Mouse (Mus musculus) right cerebral cortex, postnatal 4 days (tissue): ENCODE data around the gene Nckap1.
"Not testable (repeated sequence)": the region's sequence is repeated elsewhere in the genome, so short reads cannot be mapped to it uniquely, and the experiment has no call there.

Experiments
- DNase-seq: peaks from one replicate; pipeline ENCODE4 v3.0.0-alpha.2; 2022

Gene Nckap1

DNA sequence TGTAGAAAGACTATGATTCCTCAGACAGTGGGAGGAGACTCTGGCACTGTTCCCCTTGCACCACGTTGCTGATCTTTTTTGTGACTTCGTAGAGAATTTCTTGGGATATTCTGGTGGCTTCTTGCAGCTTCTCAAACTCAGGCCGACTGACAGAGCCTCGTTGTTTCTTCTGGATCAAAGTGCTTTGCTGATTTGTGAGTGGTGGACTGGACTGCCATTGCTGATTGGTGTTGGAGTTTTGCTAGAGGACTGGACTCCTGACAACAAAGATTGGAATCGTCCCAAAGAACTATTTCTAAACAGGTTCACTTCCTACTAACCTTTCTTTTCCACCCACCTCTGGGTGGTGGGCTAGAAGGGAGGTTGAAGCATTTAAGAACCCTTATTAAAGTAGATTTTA, 21.5 kb downstream of the Nckap1 start:
- DNase-seq: no peak

DNA sequence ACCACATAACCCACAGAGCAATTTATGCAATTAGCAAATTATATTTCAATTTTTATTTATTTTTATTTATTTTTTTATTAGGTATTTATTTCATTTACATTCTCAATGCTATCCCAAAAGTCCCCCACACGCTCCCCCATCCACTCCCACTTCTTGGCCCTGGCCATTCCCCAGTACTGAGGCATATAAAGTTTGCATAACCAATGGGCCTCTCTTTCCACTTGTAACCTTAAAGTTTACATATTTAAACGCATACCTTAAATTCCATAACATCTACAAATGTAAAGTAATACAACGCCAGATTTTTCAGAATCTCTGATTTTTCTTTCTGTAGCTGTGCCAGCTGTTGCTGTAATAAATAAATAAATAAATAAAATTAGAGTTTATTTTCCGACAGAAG, 26.7 kb downstream of the Nckap1 start:
- no peak for DNase-seq

DNA sequence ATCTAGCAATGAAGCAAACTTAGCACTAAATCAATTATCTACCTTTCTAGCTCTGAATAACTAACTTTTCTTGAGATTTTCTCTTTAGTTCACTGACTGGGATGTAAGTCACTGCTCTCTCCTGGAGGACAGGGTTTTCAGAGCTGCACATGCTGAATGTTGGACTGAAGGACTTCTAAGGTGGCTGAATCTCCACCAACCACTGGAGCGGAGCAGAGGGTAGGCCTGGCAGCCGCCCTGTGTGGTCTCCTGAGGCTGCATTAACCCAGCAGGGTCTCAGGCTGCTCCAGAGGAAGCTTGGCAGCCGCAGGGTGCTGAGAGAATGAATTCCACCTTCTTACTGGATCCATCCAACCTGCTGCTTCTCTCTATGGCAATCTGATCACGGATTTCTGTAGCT, 31.5 kb downstream of the Nckap1 start:
- no peak for DNase-seq

DNA sequence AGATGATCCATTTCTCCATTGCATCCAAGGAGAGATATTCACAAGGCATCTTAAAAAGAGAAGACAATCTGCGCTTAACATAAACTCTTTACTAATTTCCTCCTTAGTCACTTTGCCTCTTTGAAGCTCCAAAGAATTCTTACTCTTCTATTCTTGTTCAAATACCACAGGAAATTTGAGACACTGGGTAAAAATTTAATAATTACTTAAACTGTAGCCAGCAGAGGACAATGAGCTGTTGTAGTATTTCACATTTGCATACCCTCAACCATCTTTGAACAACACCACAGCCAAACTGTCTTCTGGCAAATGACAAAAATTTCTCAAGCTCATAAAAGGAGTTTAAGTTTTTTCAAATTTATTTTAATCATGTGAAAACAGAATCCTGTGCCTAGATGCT, 33.3 kb downstream of the Nckap1 start:
- no peak for DNase-seq

DNA sequence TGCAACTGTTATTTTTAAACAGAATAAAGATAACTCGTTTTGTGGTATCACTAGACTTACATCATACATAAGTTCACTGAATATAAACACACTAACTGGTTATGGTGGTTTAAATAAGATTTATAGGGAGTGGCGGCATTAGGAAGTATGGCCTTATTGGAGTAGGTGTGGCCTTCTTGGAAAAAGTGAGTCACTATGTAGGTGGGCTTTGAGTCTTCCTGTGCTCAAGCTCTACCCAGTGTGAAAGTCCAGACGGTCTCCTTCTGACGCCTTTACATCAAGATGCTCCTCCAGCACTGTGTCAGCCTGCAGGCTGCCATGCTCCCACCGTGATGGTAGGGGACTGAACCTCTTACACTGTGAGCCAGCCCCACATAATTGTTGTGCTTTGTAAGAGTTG, 38.4 kb downstream of the Nckap1 start:
- no peak for DNase-seq

DNA sequence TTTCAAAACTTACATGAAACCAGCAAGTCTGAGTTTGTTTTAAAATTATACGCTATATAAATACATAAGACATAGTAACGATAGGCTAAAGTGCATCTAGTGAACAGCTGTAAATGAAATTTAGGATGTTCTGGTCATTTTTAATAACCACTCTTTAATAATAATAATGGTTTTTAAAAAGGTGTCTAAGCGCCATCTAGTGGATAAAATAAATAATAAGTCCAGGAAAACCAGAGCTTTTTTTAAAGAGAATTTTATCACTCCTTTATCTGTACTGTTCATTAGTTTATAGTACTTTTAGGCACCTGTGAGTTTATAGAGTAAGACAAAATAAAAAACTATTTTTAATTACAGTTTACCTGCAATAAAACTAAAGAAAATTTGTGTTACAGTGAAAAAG, 44.0 kb downstream of the Nckap1 start:
- no peak for DNase-seq

DNA sequence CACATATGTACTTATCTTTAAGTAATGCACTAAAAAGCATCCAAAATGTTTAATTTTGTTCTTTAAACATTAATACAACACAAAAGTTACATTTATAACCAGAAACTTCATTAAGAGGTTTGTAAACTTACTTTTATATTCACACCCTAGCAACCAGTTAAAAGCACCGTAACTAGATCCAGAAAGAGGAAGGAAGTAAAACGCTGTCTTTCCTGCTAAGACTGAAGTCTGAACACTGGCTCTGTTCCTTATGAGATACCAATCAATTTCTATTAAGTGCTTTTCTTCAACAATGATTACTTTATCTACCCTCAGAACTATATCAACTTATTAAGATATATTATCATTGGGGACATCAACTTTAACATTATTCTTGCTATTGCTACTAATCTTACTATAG, 44.6 kb downstream of the Nckap1 start:
- no peak for DNase-seq

DNA sequence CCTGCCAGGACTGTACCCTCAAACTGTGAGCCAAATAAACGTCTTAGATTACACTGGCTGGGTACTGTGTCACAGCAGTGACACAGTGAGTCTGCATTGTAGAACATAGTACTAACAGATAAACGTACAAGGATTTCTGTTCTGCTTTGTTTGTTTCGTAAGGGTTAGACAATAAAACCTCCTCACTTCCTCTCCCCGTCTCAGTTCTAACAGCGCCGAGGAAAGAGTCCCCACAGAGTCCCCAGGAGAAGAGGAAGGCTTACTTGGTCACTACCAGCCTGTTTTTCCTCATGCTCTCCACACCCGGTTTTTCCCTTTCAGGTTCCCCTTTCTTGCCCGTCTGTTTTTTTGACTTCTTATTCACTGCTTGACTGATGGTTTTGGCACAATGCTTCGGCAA, 56.9 kb downstream of the Nckap1 start:
- DNase-seq: no peak

DNA sequence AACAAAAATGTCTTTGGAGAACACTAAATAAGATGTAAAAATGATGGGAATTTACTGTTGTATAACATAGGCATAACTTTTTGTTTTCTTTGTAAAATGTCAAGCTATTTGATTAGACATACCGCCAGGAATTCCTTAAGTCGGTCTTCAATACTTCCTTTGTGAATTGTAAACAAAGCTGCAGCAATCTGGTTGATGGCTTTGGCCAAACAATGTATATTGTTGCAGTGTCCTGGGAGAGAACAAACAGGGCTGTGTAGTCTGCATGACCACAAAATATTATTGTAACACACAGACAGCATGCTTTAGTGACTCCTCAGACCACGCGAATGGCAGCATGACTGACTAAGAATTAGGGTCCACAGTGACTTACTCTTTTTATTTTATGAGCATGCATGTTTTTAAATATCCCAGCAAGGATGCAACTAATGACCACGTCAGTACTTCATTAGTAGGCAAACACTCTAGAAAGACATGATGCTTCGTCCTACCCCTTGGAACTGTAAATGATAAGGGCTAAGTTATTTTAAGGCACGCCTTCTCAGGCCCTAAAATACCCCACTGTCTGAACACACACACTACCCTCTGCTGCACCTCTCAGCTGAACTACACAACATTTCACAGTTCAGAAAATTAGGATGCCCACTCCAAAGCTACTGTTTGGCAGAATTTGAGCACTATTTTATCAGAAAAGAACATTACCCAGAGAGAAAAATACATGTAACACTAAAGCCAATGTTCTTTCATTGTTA, 75.0 kb downstream of the Nckap1 start:
- no peak for DNase-seq

DNA sequence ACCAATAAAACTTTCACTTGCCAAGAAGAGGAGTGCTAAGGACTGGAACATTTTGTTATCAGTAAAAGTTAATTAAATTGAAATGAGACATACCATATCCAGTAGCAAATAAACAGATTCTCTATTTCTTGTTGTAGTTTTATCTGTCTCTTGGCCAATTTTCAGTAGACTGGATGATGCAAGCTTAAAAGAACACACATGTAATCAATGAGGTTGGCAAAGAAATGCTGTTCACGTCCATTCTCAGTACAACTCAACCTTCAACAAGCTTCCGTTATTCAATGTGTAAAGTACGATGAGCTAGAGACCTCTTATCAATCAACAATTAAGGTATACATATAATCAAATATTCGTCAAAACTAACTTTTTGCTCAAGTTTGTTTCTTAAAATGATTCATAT, 79.0 kb downstream of the Nckap1 start:
- no peak for DNase-seq

DNA sequence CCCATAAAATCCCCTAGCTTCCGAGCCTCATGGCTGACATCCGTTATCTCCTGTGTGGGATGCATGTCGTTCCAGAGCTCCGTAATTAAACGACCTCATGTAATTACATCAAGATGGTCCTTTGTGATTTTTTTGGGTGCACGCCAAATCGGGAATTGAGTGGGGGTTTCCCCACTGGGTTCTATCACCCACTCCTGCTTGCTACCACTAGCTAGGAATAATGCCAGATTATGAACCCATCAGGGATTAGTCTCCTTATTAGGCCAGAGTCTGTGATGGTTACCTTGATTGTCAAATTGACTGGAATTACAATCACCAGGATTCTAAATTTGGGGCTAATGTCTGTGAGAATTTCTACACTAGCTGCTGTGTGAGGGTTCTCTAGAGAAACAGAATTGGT, 85.9 kb downstream of the Nckap1 start:
- DNase-seq: not testable (repeated sequence)

DNA sequence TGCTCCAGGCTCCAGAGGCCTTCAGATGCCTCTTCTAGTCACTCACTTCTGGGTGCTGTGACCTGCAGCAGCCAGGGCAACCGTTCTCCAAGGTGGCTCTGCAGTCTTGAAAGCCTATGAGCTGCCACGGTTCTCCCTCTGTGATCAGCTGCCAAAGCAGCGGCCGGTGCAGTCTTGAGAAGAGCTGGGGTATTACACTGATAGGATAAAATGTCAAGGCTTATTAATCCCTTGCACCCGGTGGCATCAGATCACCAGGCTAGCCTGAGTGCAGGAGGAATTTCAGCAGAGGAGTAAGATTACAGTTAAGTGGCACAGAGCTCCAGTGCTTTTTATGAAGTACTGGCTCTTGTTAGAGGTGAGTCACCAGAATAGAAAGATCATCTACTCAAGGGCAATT, 94.3 kb downstream of the Nckap1 start:
- DNase-seq: no peak

DNA sequence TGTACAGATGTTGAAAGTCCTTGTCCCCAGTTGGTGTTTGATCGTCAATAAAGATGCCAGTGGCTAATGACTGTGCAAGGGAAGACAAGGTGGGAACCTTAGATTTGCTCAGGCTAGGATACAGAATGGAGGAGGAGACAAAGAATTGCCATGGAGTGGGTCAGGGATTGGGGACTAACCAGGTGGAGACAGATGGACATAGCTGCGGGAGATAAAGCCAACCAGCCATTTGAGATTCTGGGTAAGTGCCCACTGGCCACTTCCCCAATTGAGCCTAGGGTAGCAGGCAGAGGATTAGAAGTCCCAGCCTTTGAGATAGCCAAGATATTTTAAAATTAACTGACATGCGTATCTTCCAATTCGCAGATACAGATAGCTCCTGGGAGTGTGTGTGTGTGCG, 96.2 kb downstream of the Nckap1 start:
- no peak for DNase-seq

DNA sequence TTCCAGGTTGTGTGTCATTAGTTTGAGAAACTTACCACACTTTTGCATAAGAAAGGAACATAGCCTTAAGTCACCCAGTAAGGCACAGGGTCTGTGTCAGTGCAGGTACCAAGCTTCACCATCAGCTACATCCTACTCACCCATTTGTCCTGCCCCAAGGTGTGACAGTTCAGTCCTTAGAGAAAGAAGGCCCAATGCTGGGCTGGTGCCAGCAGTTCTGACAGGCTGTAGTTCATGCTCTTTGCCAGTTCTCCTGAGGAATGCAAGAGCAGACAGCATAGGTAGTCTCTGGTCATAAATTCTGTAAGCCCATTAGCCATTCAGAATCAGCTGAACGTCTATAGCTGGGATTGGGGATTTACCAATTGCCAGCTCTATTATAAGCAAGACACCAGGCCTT, 105.3 kb downstream of the Nckap1 start:
- no peak for DNase-seq

DNA sequence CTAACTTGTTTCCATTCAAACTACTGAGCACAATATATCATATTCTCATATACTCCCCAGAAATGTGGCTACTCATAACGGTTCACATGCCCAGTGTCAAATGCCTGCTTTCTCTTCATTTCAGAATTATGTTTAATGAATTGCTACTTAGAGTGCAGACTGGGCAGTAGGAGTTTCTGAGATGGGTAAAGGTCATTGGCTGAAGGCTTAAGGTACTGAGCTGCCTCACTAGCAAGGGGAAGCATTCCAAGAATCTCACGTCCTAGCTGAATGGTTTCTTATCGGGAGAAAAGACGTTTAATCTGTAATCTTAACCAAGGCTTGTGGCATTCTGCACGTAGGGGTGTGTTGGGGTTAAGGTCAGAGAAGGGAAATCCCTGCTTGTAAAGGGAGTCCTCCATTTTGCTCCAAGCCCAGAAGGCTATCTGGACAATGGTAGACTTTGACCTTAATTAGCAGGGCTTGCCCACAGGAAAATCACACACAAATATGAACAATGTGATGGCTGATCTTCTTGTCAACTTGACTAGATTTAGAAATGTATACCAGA, 106.9 kb downstream of the Nckap1 start:
- no peak for DNase-seq

DNA sequence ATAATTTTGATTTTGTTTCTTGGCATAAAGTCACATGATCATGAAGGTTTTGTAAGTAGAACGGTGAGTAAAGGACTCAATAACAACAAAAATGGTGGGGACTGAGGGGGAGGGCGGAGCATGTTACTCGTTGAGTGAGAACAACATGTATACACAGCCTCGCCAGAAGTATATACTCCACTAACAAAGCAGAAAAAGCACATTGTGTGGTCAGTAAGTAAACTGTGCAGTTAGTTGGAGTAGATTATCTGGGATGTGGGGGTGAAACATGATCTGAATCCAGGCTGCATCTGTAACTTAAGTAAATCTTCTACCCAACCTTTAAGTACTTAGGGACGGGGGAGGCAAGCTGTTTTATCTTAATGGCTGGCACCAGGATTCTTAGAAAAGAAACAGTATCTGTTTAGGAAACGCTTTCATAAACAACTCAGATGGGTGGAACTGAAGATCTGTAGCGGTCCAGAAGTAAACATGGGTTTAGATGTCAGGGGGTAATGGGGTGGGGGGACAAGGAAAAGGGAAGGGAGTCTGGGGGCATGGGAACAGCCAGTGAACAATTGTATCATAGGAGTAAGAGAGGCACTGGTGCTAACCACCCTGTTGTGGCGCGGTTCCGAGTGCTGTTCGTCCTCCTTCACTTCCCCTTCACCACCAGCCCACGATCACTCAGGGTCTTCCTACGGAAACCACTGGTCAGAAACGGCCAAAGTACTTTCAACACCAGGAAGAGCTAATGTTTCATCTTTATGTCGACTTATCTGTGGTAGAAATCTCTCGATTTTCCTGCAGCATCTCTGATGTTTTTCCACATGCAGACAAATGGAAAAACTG, 115.0 kb downstream of the Nckap1 start:
- no peak for DNase-seq

DNA sequence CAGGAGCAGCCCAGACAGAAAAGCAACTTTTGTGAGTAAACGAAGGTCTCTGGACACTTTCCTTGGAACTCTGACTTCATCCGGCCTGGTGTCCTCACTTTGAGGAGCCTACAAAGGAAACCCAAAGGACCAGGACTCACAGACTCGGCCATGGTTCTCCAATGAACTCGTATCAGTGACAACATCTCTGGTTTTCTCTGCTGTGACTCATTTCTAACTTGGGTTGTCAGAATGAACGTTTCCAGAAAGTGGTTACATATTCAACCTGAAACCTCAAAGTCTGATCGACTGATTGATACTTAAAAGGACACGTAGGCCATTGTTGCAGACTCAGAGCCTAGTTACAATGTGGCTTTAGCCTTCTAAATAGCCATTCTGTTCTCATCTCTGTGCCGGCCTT, 119.4 kb downstream of the Nckap1 start:
- DNase-seq: no peak
